Mouse (Mus musculus) embryonic stem cell, embryonic (primary cell): ENCODE measurements at regions not wholly inside any gene's neighbourhood (a gene's known extent, or its start where the extent isn't known, plus 50 kb on each side); places are given as distances from the start of the nearest gene placed in this dataset.

Experiments
- CTCF ChIA-PET, 4 experiments: fragments of 300-600 bp in 2 of 4; fragments of 350-600 bp in 2 of 4; sonication (Branson Sonifier 250); formaldehyde crosslinking; loops; one replicate each; lab custom pipeline; 2022; ENCODE audit warnings: inconsistent platforms in 2 of 4; lab: Charles Lee
- POLR2A ChIA-PET, 4 experiments: fragments of 300-600 bp in 2 of 4; fragments of 350-600 bp in 2 of 4; sonication (Branson Sonifier 250); formaldehyde crosslinking; loops; one replicate each; lab custom pipeline; 2022; ENCODE audit warnings: antibody characterized with exemption in 4 of 4, inconsistent platforms in 1 of 4; lab: Charles Lee

GRCm38 (mm10) chr16:74750900-74751299, 339.3 kb upstream of the Robo2 start:
- ChIA-PET POLR2A (no interaction called here), CTCF (no interaction called here)

DNA sequence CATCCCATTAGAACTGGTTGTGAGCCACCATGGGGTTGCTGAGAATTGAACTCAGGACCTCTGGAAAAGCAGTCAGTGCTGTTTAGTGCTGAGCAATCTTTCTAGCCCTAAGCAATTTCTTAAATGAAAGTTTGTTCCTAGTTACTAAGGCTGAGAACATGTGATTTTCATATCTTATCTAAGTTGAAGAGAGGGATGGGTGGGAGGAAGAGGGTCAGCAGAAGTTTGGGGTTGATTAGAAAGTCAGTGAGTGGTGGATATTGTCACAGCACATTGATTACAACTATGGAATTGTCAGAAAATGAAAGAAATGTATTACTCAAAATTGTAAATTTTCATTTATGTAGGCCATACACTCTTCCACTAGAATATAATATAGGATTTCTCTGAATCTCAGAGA, 337.4 kb upstream of the Robo2 start:
- POLR2A ChIA-PET: no interaction called here
- CTCF ChIA-PET: no interaction called here

DNA sequence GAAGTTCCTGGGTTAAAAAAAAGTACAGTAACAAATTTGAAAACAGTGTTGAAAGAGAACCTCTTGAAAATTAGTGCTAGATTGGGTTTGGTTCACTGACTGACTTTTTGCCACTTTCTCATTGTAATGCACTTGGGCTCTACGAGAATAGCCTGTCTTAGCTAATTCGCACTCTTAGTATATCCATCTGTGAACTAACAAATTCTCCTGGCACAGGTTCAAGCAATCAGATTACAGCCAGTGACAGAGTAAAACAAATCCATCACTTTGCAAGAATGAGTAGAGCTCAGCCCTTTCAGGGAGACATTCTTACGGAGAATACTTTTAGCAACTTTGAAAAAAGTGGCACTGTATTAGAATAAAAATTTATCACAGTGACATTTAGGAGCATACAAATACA, 331.9 kb upstream of the Robo2 start:
- CTCF ChIA-PET: no interaction called here
- POLR2A ChIA-PET: no interaction called here

DNA sequence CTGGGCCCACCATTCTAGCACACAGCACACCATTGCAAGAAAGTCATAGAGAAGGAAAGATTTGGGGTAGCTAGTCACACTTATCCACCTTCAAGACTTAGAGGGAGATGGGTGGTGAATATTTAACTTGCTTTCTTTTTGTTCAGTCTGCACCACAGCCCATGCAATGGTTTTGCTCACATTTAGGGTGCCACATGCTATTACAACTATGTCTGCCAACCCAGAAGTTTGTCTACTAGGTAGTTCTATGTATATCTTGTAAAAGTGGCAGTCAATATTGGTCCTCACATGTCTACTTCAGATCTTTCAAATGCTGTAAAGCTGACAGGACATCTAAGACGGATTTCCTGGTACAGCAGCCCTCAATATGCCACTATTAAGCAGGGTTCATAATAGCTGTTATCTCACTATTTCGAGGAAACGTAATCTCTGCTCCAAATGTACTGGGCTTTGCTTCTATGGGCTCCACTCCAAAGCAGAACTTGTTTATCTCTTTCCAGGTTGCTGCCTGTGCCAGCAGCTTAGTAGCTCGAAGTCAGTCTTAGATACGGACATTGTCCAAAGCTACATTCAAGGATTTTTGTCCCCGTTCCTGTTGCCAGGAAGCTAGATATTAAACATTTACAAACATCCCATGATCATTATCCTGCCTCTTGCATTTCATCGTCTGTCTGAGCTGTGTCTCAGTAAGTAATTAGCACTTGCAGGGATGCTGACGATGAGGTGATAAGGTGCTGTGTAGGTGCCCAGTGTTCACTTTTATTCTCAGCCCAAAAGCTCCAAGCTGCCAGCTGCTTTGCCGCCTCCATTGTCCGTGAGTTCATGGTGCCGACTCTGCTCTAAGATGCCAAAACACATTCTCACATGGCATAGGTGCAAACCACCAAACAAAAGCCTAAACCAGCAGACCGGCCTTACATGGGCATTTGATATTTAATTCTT, 327.8 kb upstream of the Robo2 start:
- POLR2A ChIA-PET: interaction anchor here in 1 of 4 experiments (1.4 kb wide), 1 partner anchor 24 kb away, joined by 3 read pairs; no protein-coding TSS in a partner anchor
- CTCF ChIA-PET: no interaction called here

GRCm38 (mm10) chr16:74732940-74733776, 321.5 kb upstream of the Robo2 start:
- POLR2A ChIA-PET: no interaction called here

GRCm38 (mm10) chr16:74730169-74730794, 318.7 kb upstream of the Robo2 start:
- ChIA-PET POLR2A (no interaction called here), CTCF (no interaction called here)

More at GRCm38 (mm10) chr16:74732940-74733776, 321.5 kb upstream of the Robo2 start:
- CTCF ChIA-PET: no interaction called here

DNA sequence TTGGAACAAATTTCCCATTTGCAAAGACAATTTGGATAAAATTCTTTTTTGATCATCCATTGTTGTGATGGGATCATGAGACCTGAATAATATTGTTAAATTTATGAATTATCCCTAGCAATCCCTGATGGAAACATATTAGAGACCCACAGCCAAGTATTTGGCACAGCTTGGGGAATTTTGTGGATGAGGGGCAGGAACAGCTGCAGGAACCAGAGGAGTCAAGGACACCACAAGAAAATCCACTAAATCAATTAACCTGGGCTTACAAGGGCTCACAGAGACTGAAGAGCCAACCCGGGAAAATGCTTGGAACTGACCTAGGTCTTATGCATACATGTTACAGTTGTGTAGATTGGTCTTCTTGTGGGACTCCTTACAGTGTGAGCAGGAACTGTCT, 311.6 kb upstream of the Robo2 start:
- CTCF ChIA-PET: no interaction called here
- POLR2A ChIA-PET: no interaction called here

- ChIA-PET CTCF (no interaction called here), POLR2A (no interaction called here)
These were observed 306.5 kb upstream of the Robo2 start for GRCm38 (mm10) chr16:74718154-74718553.

- ChIA-PET POLR2A (no interaction called here), CTCF (no interaction called here)
These were observed 306.0 kb upstream of the Robo2 start for GRCm38 (mm10) chr16:74717622-74718021.

DNA sequence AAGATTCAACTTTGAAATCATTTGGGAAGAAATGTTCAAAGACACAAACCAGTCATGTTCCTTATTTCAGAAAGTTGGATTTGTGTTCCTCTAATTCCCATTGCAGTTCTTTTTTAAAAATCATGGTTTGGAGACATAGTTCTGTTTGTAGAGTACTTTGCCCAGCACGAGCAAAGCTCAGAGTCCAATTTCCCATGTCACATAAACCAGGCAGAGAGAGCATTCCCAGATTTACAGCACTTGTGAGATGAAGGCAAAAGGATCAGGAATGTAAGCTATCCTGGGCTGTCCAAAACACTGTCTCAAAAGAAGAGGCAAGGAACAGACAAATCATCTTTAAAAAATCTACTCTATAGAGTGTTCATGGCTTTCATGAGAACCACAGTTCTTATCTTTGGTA, 303.3 kb upstream of the Robo2 start:
- ChIA-PET CTCF (no interaction called here), POLR2A (no interaction called here)

GRCm38 (mm10) chr16:74712515-74712914, 300.9 kb upstream of the Robo2 start:
- POLR2A ChIA-PET: no interaction called here
- CTCF ChIA-PET: no interaction called here

GRCm38 (mm10) chr16:74702067-74702466, 290.4 kb upstream of the Robo2 start:
- ChIA-PET CTCF (no interaction called here), POLR2A (no interaction called here)

GRCm38 (mm10) chr16:74683371-74683770, 271.7 kb upstream of the Robo2 start:
- CTCF ChIA-PET: no interaction called here

GRCm38 (mm10) chr16:74675586-74675985, 264.0 kb upstream of the Robo2 start:
- POLR2A ChIA-PET: no interaction called here

More at GRCm38 (mm10) chr16:74683371-74683770, 271.7 kb upstream of the Robo2 start:
- POLR2A ChIA-PET: no interaction called here

DNA sequence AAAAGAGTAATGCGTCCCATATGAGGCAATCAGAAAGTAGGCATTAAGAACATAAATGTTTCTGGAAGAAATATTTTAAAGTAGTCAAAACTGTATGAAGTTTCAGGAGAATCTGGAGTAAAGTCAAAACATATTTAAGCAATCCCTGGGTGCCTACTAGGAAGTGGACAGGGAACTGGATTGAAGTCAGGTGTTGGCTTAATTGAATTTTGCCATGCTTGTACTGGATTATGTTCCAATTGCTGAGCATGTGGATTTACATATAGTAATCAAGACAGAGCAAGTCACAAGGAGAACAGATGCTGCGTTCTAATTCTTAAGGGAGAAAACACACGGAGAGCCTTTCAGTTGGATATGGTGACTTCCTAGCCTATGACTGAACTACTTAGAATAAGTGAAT, 259.8 kb upstream of the Robo2 start:
- ChIA-PET POLR2A (no interaction called here), CTCF (no interaction called here)

More at GRCm38 (mm10) chr16:74675586-74675985, 264.0 kb upstream of the Robo2 start:
- CTCF ChIA-PET: no interaction called here

DNA sequence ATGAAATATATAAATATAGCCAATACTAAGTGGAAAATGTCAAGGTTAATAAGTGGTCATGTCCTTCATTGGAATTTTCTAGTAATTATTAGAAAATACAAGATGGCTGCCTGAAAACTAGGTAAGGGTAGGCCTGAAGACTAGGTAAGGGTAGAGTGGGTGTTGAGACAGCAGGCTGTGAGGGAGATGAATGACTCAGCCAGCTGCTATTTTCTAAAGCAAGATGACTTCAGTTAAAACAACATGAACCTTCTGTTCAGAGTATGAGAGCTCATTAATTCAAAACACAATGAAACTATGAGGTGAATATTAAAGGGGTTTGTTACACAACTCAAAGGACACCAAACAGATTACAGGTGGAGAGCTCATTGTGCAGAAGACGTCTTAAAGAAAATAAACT, 252.7 kb upstream of the Robo2 start:
- ChIA-PET CTCF (no interaction called here), POLR2A (no interaction called here)

DNA sequence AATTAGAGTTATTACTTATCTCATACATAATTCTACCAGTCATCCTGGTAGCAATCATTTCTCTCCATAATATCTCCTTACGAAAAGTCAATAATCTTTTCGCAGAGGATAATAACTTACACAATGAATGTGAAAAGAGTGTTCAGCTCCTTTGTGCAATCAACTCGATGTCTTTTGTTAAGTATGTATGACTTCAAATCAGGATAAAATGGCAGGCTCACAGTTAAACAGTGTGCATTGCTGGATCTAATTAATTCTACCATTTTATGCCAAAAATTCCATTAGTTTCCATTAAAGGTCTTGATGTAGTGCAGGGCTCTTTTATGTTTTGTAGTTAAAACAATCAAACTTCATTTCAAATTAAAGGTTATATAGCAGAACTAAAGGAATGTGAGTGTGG, 239.6 kb upstream of the Robo2 start:
- ChIA-PET POLR2A (no interaction called here), CTCF (no interaction called here)

- CTCF ChIA-PET: no interaction called here
These were observed 237.6 kb upstream of the Robo2 start for GRCm38 (mm10) chr16:74649207-74649606.

DNA sequence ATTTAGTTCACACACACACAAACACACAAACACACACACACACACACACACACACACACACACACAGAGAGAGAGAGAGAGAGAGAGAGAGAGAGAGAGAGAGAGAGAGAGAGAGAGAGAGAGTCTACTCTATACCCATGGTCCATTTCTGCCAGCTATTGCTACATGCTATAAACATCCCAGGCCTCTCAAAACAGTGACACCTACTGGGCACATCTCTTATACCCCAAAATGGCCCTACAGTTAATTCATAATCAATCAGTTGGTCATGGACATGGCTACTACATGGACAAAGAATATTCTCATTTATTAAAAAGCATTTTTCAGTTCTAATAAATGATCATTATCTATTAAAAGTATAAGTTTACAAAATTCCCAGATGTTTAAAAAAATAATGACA, 236.8 kb upstream of the Robo2 start:
- CTCF ChIA-PET: interaction anchor here in 3 of 4 experiments (0.6 to 1.0 kb wide), 4 partner anchors 9 to 1590 kb away, joined by 3 to 5 read pairs (median 3); no protein-coding TSS in a partner anchor
- POLR2A ChIA-PET: no interaction called here

More at GRCm38 (mm10) chr16:74649207-74649606, 237.6 kb upstream of the Robo2 start:
- POLR2A ChIA-PET: no interaction called here
